11 mouse cellular contexts compared by ENCODE assay signal in the genomic region with DNA sequence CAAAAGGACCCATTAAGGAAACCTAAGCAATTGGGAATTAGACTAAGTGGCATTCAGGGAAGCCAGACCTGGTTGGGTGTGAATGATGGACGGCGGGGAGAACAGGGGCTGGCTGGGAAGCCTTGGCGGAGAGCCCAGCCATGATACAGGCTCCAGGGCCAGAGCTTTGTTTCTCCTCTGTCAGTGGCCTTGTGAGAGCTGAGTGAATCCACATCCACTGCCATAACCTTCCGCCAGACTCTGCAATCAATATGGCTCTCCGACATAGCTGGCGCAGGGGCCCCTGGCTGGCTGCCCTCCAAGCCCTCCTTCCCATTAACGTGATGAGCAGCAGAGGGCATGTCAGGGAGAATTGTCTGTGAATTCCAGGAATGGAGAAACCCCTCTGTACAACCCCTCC.
A peak's percentile ranks its signal among the peaks of the same experiment; 100 is the strongest.
DNase-seq lines count a peak whose midpoint lies in the region; ATAC-seq and TF ChIP-seq lines count a peak whose summit lies in the region.
"Had no signal": no experiment of that assay in that cellular context is flagged by ENCODE, and none has a peak within 500 bp of the region (broad histone marks: within the 10 kb centered on the region; RNA-seq: fewer than 3 reads in every experiment).

No protein-coding gene starts in this region.

- H3K9me3 ChIP-seq in intestine, embryonic 14.5 days (ENCODE audit: control insufficient read depth, low read length), result no peaks in the 10 kb centered on the region
- no peaks in the 10 kb centered on the region for H3K9me3 ChIP-seq in intestine, postnatal 0 days (ENCODE audit: control insufficient read depth)
- H3K9me3 ChIP-seq in forebrain, embryonic 15.5 days, result no peaks in the 10 kb centered on the region
- H3K9me3 ChIP-seq in limb, embryonic 14.5 days (ENCODE audit: control insufficient read depth, low read length), result no peaks in the 10 kb centered on the region
- H3K9me3 ChIP-seq: midbrain, embryonic 12.5 days had no signal

- H3K36me3 ChIP-seq in intestine, embryonic 14.5 days (ENCODE audit: control insufficient read depth, insufficient read depth, low read length), result no peaks in the 10 kb centered on the region
- no peaks in the 10 kb centered on the region for H3K36me3 ChIP-seq in intestine, postnatal 0 days (ENCODE audit: control insufficient read depth, insufficient read depth)
- H3K36me3 ChIP-seq in forebrain, embryonic 15.5 days, result no peaks in the 10 kb centered on the region
- no peaks in the 10 kb centered on the region for H3K36me3 ChIP-seq in limb, embryonic 14.5 days (ENCODE audit: control insufficient read depth, insufficient read depth, low read length)
- no peaks in the 10 kb centered on the region for H3K36me3 ChIP-seq in thymus, adult 2 months (ENCODE audit: control insufficient read depth, insufficient read depth, low read length)
- H3K36me3 ChIP-seq: midbrain, embryonic 12.5 days had no signal

- no peak overlapping the region for H3K4me3 ChIP-seq in intestine, embryonic 14.5 days (ENCODE audit: low read depth, low read length)
- H3K4me3 ChIP-seq in intestine, postnatal 0 days (ENCODE audit: low read depth, low read length), result no peak overlapping the region
- H3K4me3 ChIP-seq in forebrain, embryonic 15.5 days, result no peak overlapping the region
- no peak overlapping the region for H3K4me3 ChIP-seq in limb, embryonic 14.5 days (replicated peaks; ENCODE audit: low read length)
- no peak overlapping the region for H3K4me3 ChIP-seq in thymus, adult 2 months (ENCODE audit: control insufficient read depth, insufficient read depth, low read length)
- H3K4me3 ChIP-seq: midbrain, embryonic 12.5 days had no signal

- H3K27me3 ChIP-seq in intestine, embryonic 14.5 days (replicated peaks; ENCODE audit: control insufficient read depth, insufficient read depth, low read length), result no peaks in the 10 kb centered on the region
- no peaks in the 10 kb centered on the region for H3K27me3 ChIP-seq in intestine, postnatal 0 days (replicated peaks; ENCODE audit: control insufficient read depth, insufficient read depth, low read length)
- no peaks in the 10 kb centered on the region for H3K27me3 ChIP-seq in forebrain, embryonic 15.5 days
- no peaks in the 10 kb centered on the region for H3K27me3 ChIP-seq in limb, embryonic 14.5 days (ENCODE audit: control insufficient read depth, insufficient read depth, low read length)
- no peaks in the 10 kb centered on the region for H3K27me3 ChIP-seq in thymus, adult 2 months (ENCODE audit: control insufficient read depth, insufficient read depth, low read length)
- H3K27me3 ChIP-seq: midbrain, embryonic 12.5 days had no signal

- ATAC-seq in intestine, embryonic 14.5 days (replicated peaks; ENCODE audit: low FRiP score, low TSS enrichment, low read depth), result peak; percentile 81
- ATAC-seq in intestine, postnatal 0 days, result no peak
- ATAC-seq in forebrain, embryonic 15.5 days (replicated peaks), result peak; percentile 79
- peak; percentile 34; the same call in 1 of the 2 replicates for ATAC-seq in limb, embryonic 14.5 days (ENCODE audit: low FRiP score, low read depth)

- no peak for TF ChIP-seq CTCF in intestine, postnatal 0 days (IDR thresholded peaks at IDR 0.05; ENCODE audit: low read depth)
- TF ChIP-seq CTCF in thymus, adult 2 months (IDR thresholded peaks at IDR 0.05; ENCODE audit: borderline replicate concordance, control insufficient read depth, extremely low read depth, insufficient read depth, low read length, poor library complexity), result no peak

- H3K4me1 ChIP-seq in intestine, embryonic 14.5 days (replicated peaks; ENCODE audit: control insufficient read depth, insufficient read depth, low read length), result peaks cover 30% of the 10 kb centered on the region
- no peaks in the 10 kb centered on the region for H3K4me1 ChIP-seq in intestine, postnatal 0 days (replicated peaks; ENCODE audit: control insufficient read depth, insufficient read depth, low read length)
- H3K4me1 ChIP-seq in forebrain, embryonic 15.5 days, result peaks cover 20% of the 10 kb centered on the region
- peaks cover 18% of the 10 kb centered on the region for H3K4me1 ChIP-seq in limb, embryonic 14.5 days (ENCODE audit: control insufficient read depth, insufficient read depth, low read length)
- no peaks in the 10 kb centered on the region for H3K4me1 ChIP-seq in thymus, adult 2 months (replicated peaks; ENCODE audit: control insufficient read depth, insufficient read depth, low read length)

- H3K9ac ChIP-seq in intestine, embryonic 14.5 days (ENCODE audit: low read length), result no peak overlapping the region
- no peak overlapping the region for H3K9ac ChIP-seq in intestine, postnatal 0 days (ENCODE audit: low read depth, low read length)
- H3K9ac ChIP-seq in forebrain, embryonic 15.5 days (replicated peaks), result no peak overlapping the region
- H3K9ac ChIP-seq in limb, embryonic 14.5 days (ENCODE audit: low read depth, low read length, severe bottlenecking), result no peak overlapping the region
- H3K9ac ChIP-seq: midbrain, embryonic 12.5 days had no signal

- no peak for TF ChIP-seq POLR2A in limb, embryonic 14.5 days (IDR thresholded peaks at IDR 0.05; ENCODE audit: borderline replicate concordance, extremely low read depth, insufficient read depth, insufficient read length)
- no peak for TF ChIP-seq POLR2A in thymus, adult 2 months (IDR thresholded peaks at IDR 0.05; ENCODE audit: control insufficient read depth, extremely low read depth, insufficient read depth, low read length, poor library complexity)

- H3K4me2 ChIP-seq in intestine, embryonic 14.5 days (ENCODE audit: low read length), result peak overlapping the region; percentile 15; the same call in 1 of the 2 replicates
- no peak overlapping the region for H3K4me2 ChIP-seq in intestine, postnatal 0 days (replicated peaks; ENCODE audit: low read depth)
- no peak overlapping the region for H3K4me2 ChIP-seq in forebrain, embryonic 15.5 days (replicated peaks)
- no peak overlapping the region for H3K4me2 ChIP-seq in limb, embryonic 14.5 days (replicated peaks; ENCODE audit: low read depth, low read length, severe bottlenecking)
- H3K4me2 ChIP-seq: midbrain, embryonic 12.5 days had no signal

- DNase-seq in intestine, embryonic 14.5 days (ENCODE audit: low spot score), result peak; percentile 79
- DNase-seq in NIH3T3 (ENCODE audit: low read depth), result peak; percentile 35
- peak; percentile 63 for DNase-seq in limb, embryonic 14.5 days (ENCODE audit: low spot score)
- DNase-seq in thymus, adult 2 months, result no peak
- DNase-seq in thymus, postnatal 10 days (ENCODE audit: low spot score in 2 of 2), result no peak
- no peak for DNase-seq in kidney, postnatal 14 days
- DNase-seq: cerebellum, adult 2 months; kidney, adult 18-20 months had no signal

- 24% methylated on average over 7 of the region's 7 CpGs for WGBS in intestine, embryonic 14.5 days
- WGBS in intestine, postnatal 0 days, result 46% methylated on average over 7 of the region's 7 CpGs
- 17% methylated on average over 7 of the region's 7 CpGs for WGBS in forebrain, embryonic 15.5 days
- WGBS in limb, embryonic 14.5 days, result 48% methylated on average over 7 of the region's 7 CpGs
- WGBS in thymus, adult 2 months, result 93% methylated on average over 7 of the region's 7 CpGs

- H3K27ac ChIP-seq in intestine, embryonic 14.5 days (ENCODE audit: low read depth), result peak overlapping the region; percentile 22; the same call in 1 of the 2 replicates
- no peak overlapping the region for H3K27ac ChIP-seq in intestine, postnatal 0 days (ENCODE audit: low read depth, low read length)
- peak overlapping the region; percentile 68 for H3K27ac ChIP-seq in forebrain, embryonic 15.5 days (replicated peaks)
- H3K27ac ChIP-seq in limb, embryonic 14.5 days (replicated peaks; ENCODE audit: low read depth, low read length), result no peak overlapping the region
- no peak overlapping the region for H3K27ac ChIP-seq in thymus, adult 2 months (ENCODE audit: control insufficient read depth, insufficient read depth, low read length)
- H3K27ac ChIP-seq: midbrain, embryonic 12.5 days had no signal

Comparison
In these comparisons a context has a peak if more than half of its experiments do, and no peak if none do; other contexts are left out.
1. H3K27ac ChIP-seq: peak in intestine, embryonic 14.5 days (single experiment) and forebrain, embryonic 15.5 days (single experiment); none in intestine, postnatal 0 days (single experiment), limb, embryonic 14.5 days (single experiment) and thymus, adult 2 months (single experiment).
2. DNase-seq: peak in intestine, embryonic 14.5 days (single experiment), NIH3T3 (single experiment) and limb, embryonic 14.5 days (single experiment); none in thymus, adult 2 months (single experiment), thymus, postnatal 10 days (0 of 2) and kidney, postnatal 14 days (single experiment).